In genomic region chr9:87504673-87505385, GRCm38 (mm10) we compare ENCODE assay signal across 19 mouse cellular contexts.
DNase-seq lines count a peak whose midpoint lies in the region; ATAC-seq and TF ChIP-seq lines count a peak whose summit lies in the region.
"Had no signal": no experiment of that assay in that cellular context is flagged by ENCODE, and none has a peak within 500 bp of the region (broad histone marks: within the 10 kb centered on the region; RNA-seq: fewer than 3 reads in every experiment).

No protein-coding gene starts in this region.

- WGBS in kidney, embryonic 16.5 days, result 50% methylated on average over 10 of the region's 10 CpGs
- 35% methylated on average over 10 of the region's 10 CpGs for WGBS in lung, adult 2 months
- 60% methylated on average over 10 of the region's 10 CpGs for WGBS in heart, embryonic 12.5 days

- H3K4me2 ChIP-seq in kidney, embryonic 16.5 days (replicated peaks; ENCODE audit: low read depth, low read length), result no peak overlapping the region
- no peak overlapping the region for H3K4me2 ChIP-seq in heart, embryonic 12.5 days
- H3K4me2 ChIP-seq: heart, embryonic 11.5 days; limb, embryonic 13.5 days; liver, embryonic 12.5 days; midbrain, embryonic 13.5 days had no signal

- no peaks in the 10 kb centered on the region for H3K4me1 ChIP-seq in kidney, embryonic 16.5 days (ENCODE audit: insufficient read depth, low read length)
- H3K4me1 ChIP-seq in lung, adult 2 months (ENCODE audit: control insufficient read depth, insufficient read depth, low read length), result no peaks in the 10 kb centered on the region
- 0 out of 2 replicates have a peak, but pooled peaks cover 4% of the 10 kb centered on the region for H3K4me1 ChIP-seq in heart, embryonic 12.5 days (replicated peaks)
- H3K4me1 ChIP-seq: liver, embryonic 12.5 days; midbrain, embryonic 13.5 days had no signal

- TF ChIP-seq POLR2A in lung, adult 2 months (IDR thresholded peaks at IDR 0.05; ENCODE audit: borderline replicate concordance, extremely low read depth, low read depth, low read length), result no peak

- DNase-seq in embryo, embryonic 9.5 days (ENCODE audit: extremely low spot score), result peak; percentile 16
- no peak for DNase-seq in embryo, embryonic 10.5 days (ENCODE audit: low spot score)
- DNase-seq in kidney, postnatal 36 days, result no peak
- DNase-seq in lung, postnatal 10 days, result peak; percentile 13
- DNase-seq in lung, adult 2 months, result no peak
- DNase-seq: adrenal gland, postnatal 36 days; cerebellum, adult 9-10 months; kidney, adult 11 months; kidney, postnatal 10 days; thymus, adult 18-20 months; thymus, postnatal 36 days had no signal

- H3K9ac ChIP-seq in kidney, embryonic 16.5 days (replicated peaks; ENCODE audit: low read length), result no peak overlapping the region
- H3K9ac ChIP-seq in heart, embryonic 12.5 days, result no peak overlapping the region
- H3K9ac ChIP-seq: limb, embryonic 13.5 days; liver, embryonic 12.5 days; midbrain, embryonic 13.5 days had no signal

- no peaks in the 10 kb centered on the region for H3K9me3 ChIP-seq in kidney, embryonic 16.5 days (ENCODE audit: low read length)
- H3K9me3 ChIP-seq in heart, embryonic 12.5 days (replicated peaks), result no peaks in the 10 kb centered on the region
- H3K9me3 ChIP-seq: hindbrain, embryonic 10.5 days; limb, embryonic 13.5 days; midbrain, embryonic 13.5 days had no signal

- no peaks in the 10 kb centered on the region for H3K27me3 ChIP-seq in kidney, embryonic 16.5 days (ENCODE audit: insufficient read depth, low read length)
- H3K27me3 ChIP-seq in heart, embryonic 12.5 days (replicated peaks), result no peaks in the 10 kb centered on the region
- H3K27me3 ChIP-seq: limb, embryonic 13.5 days; liver, embryonic 12.5 days; midbrain, embryonic 13.5 days had no signal

- H3K4me3 ChIP-seq in kidney, embryonic 16.5 days (ENCODE audit: low read length), result no peak overlapping the region
- no peak overlapping the region for H3K4me3 ChIP-seq in lung, adult 2 months (replicated peaks; ENCODE audit: extremely low read depth, low read depth, low read length)
- no peak overlapping the region for H3K4me3 ChIP-seq in heart, embryonic 12.5 days
- H3K4me3 ChIP-seq: hindbrain, embryonic 10.5 days; limb, embryonic 13.5 days; liver, embryonic 12.5 days; midbrain, embryonic 13.5 days had no signal

- no peaks in the 10 kb centered on the region for H3K36me3 ChIP-seq in kidney, embryonic 16.5 days (ENCODE audit: insufficient read depth, low read length)
- H3K36me3 ChIP-seq in heart, embryonic 12.5 days, result no peaks in the 10 kb centered on the region
- H3K36me3 ChIP-seq: hindbrain, embryonic 10.5 days; limb, embryonic 13.5 days; liver, embryonic 12.5 days; midbrain, embryonic 13.5 days had no signal

- ATAC-seq in kidney, embryonic 16.5 days (ENCODE audit: low FRiP score, low TSS enrichment), result peak; percentile 51; the same call in 1 of the 2 replicates
- no peak for ATAC-seq in heart, embryonic 12.5 days (ENCODE audit: insufficient number of reproducible peaks, low FRiP score)
- ATAC-seq: liver, embryonic 12.5 days; lung, postnatal 0 days; midbrain, embryonic 13.5 days had no signal

- H3K27ac ChIP-seq in kidney, embryonic 16.5 days (ENCODE audit: low read length), result no peak overlapping the region
- no peak overlapping the region for H3K27ac ChIP-seq in heart, embryonic 12.5 days (ENCODE audit: poor library complexity, severe bottlenecking)
- H3K27ac ChIP-seq: hindbrain, embryonic 10.5 days; limb, embryonic 13.5 days; liver, embryonic 12.5 days; midbrain, embryonic 13.5 days had no signal

- TF ChIP-seq CTCF in lung, adult 2 months (IDR thresholded peaks at IDR 0.05; ENCODE audit: insufficient read depth, low read length), result no peak

Comparison
In these comparisons a context has a peak if more than half of its experiments do, and no peak if none do; other contexts are left out.
1. DNase-seq: peak in embryo, embryonic 9.5 days (single experiment) and lung, postnatal 10 days (single experiment); none in embryo, embryonic 10.5 days (single experiment), kidney, postnatal 36 days (0 of 2) and lung, adult 2 months (single experiment).